Comparison of ENCODE assay signal across 14 mouse cellular contexts in the genomic region with DNA sequence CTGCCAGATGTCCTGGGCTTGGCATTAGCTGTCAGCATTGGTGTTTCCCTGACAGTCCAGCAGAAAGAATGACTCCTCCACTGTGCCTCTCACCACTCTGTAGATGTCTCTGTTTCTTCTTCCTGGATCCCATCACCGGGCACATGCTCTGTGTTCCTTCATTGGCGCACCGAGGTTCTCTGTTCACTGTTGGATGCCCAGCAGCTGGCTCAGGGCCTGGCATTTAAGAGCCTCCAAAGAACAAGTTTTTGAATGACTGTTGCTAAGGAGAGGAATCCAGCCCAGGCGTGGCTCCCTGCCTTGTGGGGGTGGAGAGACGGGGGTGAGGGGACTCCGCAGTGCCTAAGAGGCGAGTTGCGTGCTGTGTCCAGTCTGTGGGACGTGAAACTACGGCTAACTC.
DNase-seq lines count a peak whose midpoint lies in the region; ATAC-seq and TF ChIP-seq lines count a peak whose summit lies in the region.
"Had no signal": no experiment of that assay in that cellular context is flagged by ENCODE, and none has a peak within 500 bp of the region (broad histone marks: within the 10 kb centered on the region; RNA-seq: fewer than 3 reads in every experiment).

No protein-coding gene starts in this region.

- H3K27ac ChIP-seq in hindbrain, embryonic 13.5 days: 0 out of 2 replicates have a peak overlapping the region, but pooled peaks have one; percentile 3
- no peak overlapping the region for H3K27ac ChIP-seq in hindbrain, embryonic 11.5 days (ENCODE audit: low read depth, low read length)
- H3K27ac ChIP-seq in forebrain, embryonic 14.5 days (ENCODE audit: low read depth, low read length): no peak overlapping the region; the same call in 1 of the 2 replicates
- H3K27ac ChIP-seq: embryonic facial prominence, embryonic 12.5 days; macrophage had no signal

- no peaks in the 10 kb centered on the region for H3K27me3 ChIP-seq in hindbrain, embryonic 13.5 days
- H3K27me3 ChIP-seq in hindbrain, embryonic 11.5 days (ENCODE audit: control insufficient read depth, insufficient read depth, low read length): no peaks in the 10 kb centered on the region
- no peaks in the 10 kb centered on the region for H3K27me3 ChIP-seq in forebrain, embryonic 14.5 days (replicated peaks; ENCODE audit: control insufficient read depth, insufficient read depth, low read length)
- H3K27me3 ChIP-seq: embryonic facial prominence, embryonic 12.5 days had no signal

- intact Hi-C loops in left cerebral cortex, postnatal 14 days (cut with DNase I): no loop called here

- peaks cover 74% of the 10 kb centered on the region for H3K4me1 ChIP-seq in hindbrain, embryonic 13.5 days (replicated peaks)
- peaks cover 4% of the 10 kb centered on the region; the same call in 1 of the 2 replicates for H3K4me1 ChIP-seq in hindbrain, embryonic 11.5 days (replicated peaks; ENCODE audit: control insufficient read depth, insufficient read depth, low read length)
- H3K4me1 ChIP-seq in forebrain, embryonic 14.5 days (ENCODE audit: control insufficient read depth, insufficient read depth, low read length): peaks cover 45% of the 10 kb centered on the region
- peaks cover 3% of the 10 kb centered on the region; the same call in 1 of the 2 replicates for H3K4me1 ChIP-seq in lung, adult 2 months (ENCODE audit: control insufficient read depth, insufficient read depth, low read length)

- H3K4me2 ChIP-seq in hindbrain, embryonic 13.5 days: no peak overlapping the region
- H3K4me2 ChIP-seq in hindbrain, embryonic 11.5 days (replicated peaks; ENCODE audit: low read depth, low read length): no peak overlapping the region
- no peak overlapping the region for H3K4me2 ChIP-seq in forebrain, embryonic 14.5 days (ENCODE audit: low read length)
- H3K4me2 ChIP-seq: embryonic facial prominence, embryonic 12.5 days had no signal

- WGBS in hindbrain, embryonic 13.5 days: 58% methylated on average over 10 of the region's 10 CpGs
- 82% methylated on average over 10 of the region's 10 CpGs for WGBS in hindbrain, embryonic 11.5 days
- 44% methylated on average over 10 of the region's 10 CpGs for WGBS in forebrain, embryonic 14.5 days
- 77% methylated on average over 10 of the region's 10 CpGs for WGBS in lung, adult 2 months

- H3K36me3 ChIP-seq in hindbrain, embryonic 13.5 days: peaks cover 7% of the 10 kb centered on the region
- H3K36me3 ChIP-seq in hindbrain, embryonic 11.5 days (ENCODE audit: control insufficient read depth, insufficient read depth, low read length): no peaks in the 10 kb centered on the region
- H3K36me3 ChIP-seq in forebrain, embryonic 14.5 days (ENCODE audit: control insufficient read depth, insufficient read depth, low read length): peaks cover 3% of the 10 kb centered on the region; the same call in 1 of the 2 replicates

- TF ChIP-seq CTCF in lung, adult 2 months (IDR thresholded peaks at IDR 0.05; ENCODE audit: insufficient read depth, low read length): no peak

- peak; percentile 49; the same call in 1 of the 2 replicates for ATAC-seq in hindbrain, embryonic 13.5 days (ENCODE audit: low FRiP score)
- ATAC-seq in hindbrain, embryonic 11.5 days (ENCODE audit: low FRiP score): no peak
- peak; percentile 54 for ATAC-seq in forebrain, embryonic 14.5 days
- ATAC-seq: activated CD4-positive, CD25-positive, alpha-beta regulatory T cell, adult 4 months had no signal

- DNase-seq in hindbrain, embryonic 11.5 days (ENCODE audit: low spot score): no peak
- DNase-seq in adipocyte (ENCODE audit: low spot score): peak; percentile 22
- DNase-seq in forebrain, embryonic 14.5 days (ENCODE audit: low spot score): peak; percentile 82
- peak; percentile 50 to 66 for DNase-seq in left cerebral cortex, postnatal 14 days (ENCODE audit: low spot score in 2 of 2)
- no peak for DNase-seq in adrenal gland, postnatal 4 days (ENCODE audit: low spot score in 2 of 2)
- DNase-seq in gastrocnemius, adult 18-20 months (ENCODE audit: low spot score): no peak
- DNase-seq in lung, adult 2 months: no peak
- DNase-seq: gastrocnemius, postnatal 25 days; kidney, postnatal 4 days; thymus, postnatal 4 days had no signal

- TF ChIP-seq POLR2A in lung, adult 2 months (IDR thresholded peaks at IDR 0.05; ENCODE audit: borderline replicate concordance, extremely low read depth, low read depth, low read length): no peak

- no peak overlapping the region for H3K4me3 ChIP-seq in hindbrain, embryonic 13.5 days
- H3K4me3 ChIP-seq in hindbrain, embryonic 11.5 days (ENCODE audit: low read depth, low read length): no peak overlapping the region
- H3K4me3 ChIP-seq in forebrain, embryonic 14.5 days (ENCODE audit: low read depth, low read length): no peak overlapping the region
- H3K4me3 ChIP-seq in lung, adult 2 months (replicated peaks; ENCODE audit: extremely low read depth, low read depth, low read length): no peak overlapping the region
- H3K4me3 ChIP-seq: embryonic facial prominence, embryonic 12.5 days had no signal

- H3K9ac ChIP-seq in hindbrain, embryonic 13.5 days: no peak overlapping the region
- no peak overlapping the region for H3K9ac ChIP-seq in hindbrain, embryonic 11.5 days (ENCODE audit: low read depth, low read length)
- H3K9ac ChIP-seq in forebrain, embryonic 14.5 days (ENCODE audit: low read length): no peak overlapping the region
- H3K9ac ChIP-seq: embryonic facial prominence, embryonic 12.5 days had no signal

- no peaks in the 10 kb centered on the region for H3K9me3 ChIP-seq in hindbrain, embryonic 13.5 days
- no peaks in the 10 kb centered on the region for H3K9me3 ChIP-seq in hindbrain, embryonic 11.5 days (ENCODE audit: control insufficient read depth, low read length)
- no peaks in the 10 kb centered on the region for H3K9me3 ChIP-seq in forebrain, embryonic 14.5 days (replicated peaks; ENCODE audit: control insufficient read depth, low read length)
- H3K9me3 ChIP-seq: embryonic facial prominence, embryonic 12.5 days had no signal

Comparison
In these comparisons a context has a peak if more than half of its experiments do, and no peak if none do; other contexts are left out.
1. DNase-seq: peak in adipocyte (single experiment), forebrain, embryonic 14.5 days (single experiment) and left cerebral cortex, postnatal 14 days (2 of 2); none in hindbrain, embryonic 11.5 days (single experiment), adrenal gland, postnatal 4 days (0 of 2), gastrocnemius, adult 18-20 months (single experiment) and lung, adult 2 months (single experiment).